Mouse (Mus musculus): ENCODE results near the gene Creb3l4.

GRCm38 (mm10) chr3:90279216-90279615 lies 35.9 kb upstream of the Creb3l4 start:
- TF ChIP-seq POLR2A (IDR thresholded peaks at IDR 0.05; ENCODE audit: borderline replicate concordance, low read depth, low read length) (no peak), CTCF (IDR thresholded peaks at IDR 0.05; ENCODE audit: low read depth, low read length) (no peak)
